In the genomic region with DNA sequence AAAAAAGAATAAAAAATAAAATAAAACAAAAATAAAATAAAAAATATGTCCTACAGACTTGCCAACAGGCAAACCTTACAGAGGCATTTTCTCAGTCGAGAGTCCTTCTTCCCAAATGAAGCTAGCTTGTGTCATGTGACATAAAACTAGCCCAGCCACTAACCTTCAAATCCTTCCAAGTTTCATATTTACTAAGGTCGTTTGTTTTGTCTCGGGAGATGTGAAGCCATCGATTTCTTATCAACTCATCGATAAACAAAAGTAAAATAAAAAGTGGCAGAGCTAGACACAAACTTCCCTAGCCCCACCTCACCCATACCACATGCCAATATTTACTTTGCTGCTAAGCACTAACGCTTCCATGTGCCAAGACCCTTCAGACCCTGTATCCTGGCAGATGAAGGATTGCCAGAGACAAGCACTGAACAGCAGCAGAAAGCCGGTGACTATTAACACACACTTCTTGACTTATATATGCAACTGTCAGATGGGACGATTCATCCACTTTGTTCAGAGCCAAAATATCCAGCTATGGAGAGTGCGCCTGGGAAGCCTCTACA, we compare ENCODE assay signal across 20 mouse cellular contexts.
DNase-seq lines count a peak whose midpoint lies in the region; ATAC-seq and TF ChIP-seq lines count a peak whose summit lies in the region.
"Had no signal": no experiment of that assay in that cellular context is flagged by ENCODE, and none has a peak within 500 bp of the region (broad histone marks: within the 10 kb centered on the region; RNA-seq: fewer than 3 reads in every experiment).

No protein-coding gene starts in this region.

- H3K36me3 ChIP-seq in lung, embryonic 14.5 days (ENCODE audit: insufficient read depth): no peaks in the 10 kb centered on the region
- H3K36me3 ChIP-seq in heart, embryonic 12.5 days: no peaks in the 10 kb centered on the region
- H3K36me3 ChIP-seq: embryonic facial prominence, embryonic 10.5 days; G1E; hindbrain, embryonic 15.5 days had no signal

- H3K9me3 ChIP-seq in lung, embryonic 14.5 days (ENCODE audit: low read depth, low read length): no peaks in the 10 kb centered on the region
- no peaks in the 10 kb centered on the region for H3K9me3 ChIP-seq in heart, embryonic 12.5 days (replicated peaks)
- H3K9me3 ChIP-seq: embryonic facial prominence, embryonic 10.5 days; forebrain, embryonic 13.5 days; G1E; hindbrain, embryonic 15.5 days had no signal

- peak; percentile 24; the same call in 1 of the 2 replicates for ATAC-seq in lung, embryonic 14.5 days (ENCODE audit: insufficient read depth)
- ATAC-seq in heart, embryonic 12.5 days (ENCODE audit: insufficient number of reproducible peaks, low FRiP score): no peak
- ATAC-seq: CD4-positive, CD25-positive, alpha-beta regulatory T cell, adult 4 months; forebrain, embryonic 13.5 days; forebrain, postnatal 0 days had no signal

- intact Hi-C loops in gastrocnemius, adult 2 months (cut with DNase I): no loop called here

- H3K27me3 ChIP-seq in lung, embryonic 14.5 days (ENCODE audit: insufficient read depth, low read length): no peaks in the 10 kb centered on the region
- H3K27me3 ChIP-seq in heart, embryonic 12.5 days (replicated peaks): no peaks in the 10 kb centered on the region
- H3K27me3 ChIP-seq: forebrain, embryonic 13.5 days; hindbrain, embryonic 15.5 days had no signal

- no peak overlapping the region for H3K4me2 ChIP-seq in lung, embryonic 14.5 days
- H3K4me2 ChIP-seq in heart, embryonic 12.5 days: no peak overlapping the region
- H3K4me2 ChIP-seq: forebrain, embryonic 13.5 days; hindbrain, embryonic 15.5 days had no signal

- no peak for DNase-seq in gastrocnemius, adult 2 months
- no peak for DNase-seq in gastrocnemius, postnatal 25 days
- DNase-seq in lung, embryonic 14.5 days: peak; percentile 56
- peak; percentile 68 for DNase-seq in lung, postnatal 10 days
- DNase-seq in lung, postnatal 4 days: peak; percentile 28 to 33
- no peak for DNase-seq in thymus, postnatal 36 days
- DNase-seq in frontal cortex, postnatal 14 days (ENCODE audit: low spot score in 2 of 2): no peak
- DNase-seq: adrenal gland, adult 8-10 months; adrenal gland, postnatal 36 days; B cell, adult 2 months; cerebellum, adult 2 months; cerebellum, postnatal 10 days; forebrain, postnatal 0 days; heart, postnatal 14 days had no signal

- no peak overlapping the region for H3K9ac ChIP-seq in lung, embryonic 14.5 days
- no peak overlapping the region for H3K9ac ChIP-seq in heart, embryonic 12.5 days
- H3K9ac ChIP-seq: forebrain, embryonic 13.5 days; forebrain, postnatal 0 days; hindbrain, embryonic 15.5 days had no signal

- H3K27ac ChIP-seq in gastrocnemius, adult 2 months: peak overlapping the region; percentile 81
- no peak overlapping the region for H3K27ac ChIP-seq in lung, embryonic 14.5 days (ENCODE audit: low read depth)
- H3K27ac ChIP-seq in heart, embryonic 12.5 days (ENCODE audit: poor library complexity, severe bottlenecking): no peak overlapping the region
- H3K27ac ChIP-seq: embryonic facial prominence, embryonic 10.5 days; forebrain, embryonic 13.5 days; hindbrain, embryonic 15.5 days had no signal

- H3K4me1 ChIP-seq in lung, embryonic 14.5 days (ENCODE audit: insufficient read depth): peaks cover 7% of the 10 kb centered on the region
- peaks cover 13% of the 10 kb centered on the region for H3K4me1 ChIP-seq in heart, embryonic 12.5 days (replicated peaks)

- H3K4me3 ChIP-seq in gastrocnemius, adult 2 months: no peak overlapping the region
- H3K4me3 ChIP-seq in lung, embryonic 14.5 days (ENCODE audit: low read depth, low read length): no peak overlapping the region
- H3K4me3 ChIP-seq in heart, embryonic 12.5 days: no peak overlapping the region
- H3K4me3 ChIP-seq: embryonic facial prominence, embryonic 10.5 days; forebrain, embryonic 13.5 days; hindbrain, embryonic 15.5 days had no signal

- TF ChIP-seq CTCF in gastrocnemius, adult 2 months (IDR thresholded peaks at IDR 0.05): no peak
- no peak for TF ChIP-seq CTCF in lung, embryonic 14.5 days (IDR thresholded peaks at IDR 0.05; ENCODE audit: low read depth)

- 20% methylated on average over 9 of the region's 9 CpGs for WGBS in lung, embryonic 14.5 days
- WGBS in heart, embryonic 12.5 days: 74% methylated on average over 9 of the region's 9 CpGs

Comparison
In these comparisons a context has a peak if more than half of its experiments do, and no peak if none do; other contexts are left out.
1. DNase-seq: peak in lung, embryonic 14.5 days (single experiment), lung, postnatal 10 days (single experiment) and lung, postnatal 4 days (2 of 2); none in gastrocnemius, adult 2 months (single experiment), gastrocnemius, postnatal 25 days (single experiment), thymus, postnatal 36 days (0 of 2) and frontal cortex, postnatal 14 days (0 of 2).